Mouse (Mus musculus) heart, embryonic 16.5 days (tissue): ENCODE measurements around the gene Agbl4. TPM values are rescaled to one million over a fixed set of nuclear protein-coding genes. Genes with fewer than 3 reads are reported as not detected.

Experiments used
- ATAC-seq: fragments of 200-750 bp; cut with Nextera tagmentation; replicated peaks from 2 replicates; pipeline ENCODE4 v1.8.0; 2017; ENCODE audit warnings: moderate number of reproducible peaks; ENCODE audit not compliant: insufficient read depth, low FRiP score; ENCODE audit errors: extremely low read depth
- H3K27ac ChIP-seq: fragments of 300-500 bp; sonication (generic); 2 replicates; pipeline ENCODE4 v1.5.1; 2014; ENCODE audit warnings: mild to moderate bottlenecking, low read length, control low read depth, moderate library complexity
- H3K27me3 ChIP-seq: fragments of 300-500 bp; sonication (generic); 2 replicates; pipeline ENCODE4 v1.6.1; 2014; ENCODE audit warnings: low read length, mixed read lengths; ENCODE audit not compliant: control insufficient read depth, insufficient read depth
- H3K36me3 ChIP-seq: fragments of 300-500 bp; sonication (generic); 2 replicates; pipeline ENCODE4 v1.6.1; 2014; ENCODE audit not compliant: control insufficient read depth, insufficient read depth
- H3K4me1 ChIP-seq: fragments of 300-500 bp; sonication (generic); 2 replicates; pipeline ENCODE4 v1.6.1; 2014; ENCODE audit warnings: low read length, mixed read lengths; ENCODE audit not compliant: control insufficient read depth, insufficient read depth
- H3K4me2 ChIP-seq: fragments of 300-500 bp; sonication (generic); 2 replicates; pipeline ENCODE4 v1.6.1; 2014; ENCODE audit warnings: low read depth, mild to moderate bottlenecking, control low read depth, low read length
- H3K4me3 ChIP-seq: fragments of 300-500 bp; sonication (generic); 2 replicates; pipeline ENCODE4 v1.5.1; 2014; ENCODE audit warnings: mild to moderate bottlenecking, control low read depth, low read length
- H3K9ac ChIP-seq: fragments of 300-500 bp; sonication (generic); 2 replicates; pipeline ENCODE4 v1.6.1; 2014; ENCODE audit warnings: low read length, control low read depth
- H3K9me3 ChIP-seq: fragments of 300-500 bp; sonication (generic); replicated peaks from 2 replicates; pipeline ENCODE4 v1.6.1; 2016; ENCODE audit warnings: low read length; ENCODE audit not compliant: control insufficient read depth
- WGBS: fragments of 180-500 bp; shearing (Covaris S2); extraction: QIAGEN DNeasy Blood & Tissue Kit; methylation state at CpG from one replicate; pipeline ENCODE4 v1.1.7; 2014; 5-methylcytosine and 5-hydroxymethylcytosine counted together
- polyA plus RNA-seq: library from polyadenylated mRNA; unstranded; fragments of >200 nt; fragmentation: Nextera tagmentation; extraction: Ambion mirVana; gene quantifications from 2 replicates; pipeline ENCODE4 v1.2.1, GENCODE M21; 2015

The Agbl4 gene
- polyA plus RNA-seq, 1 experiment from 2014 or later, result 0.97 TPM

GRCm38 (mm10) chr4:111416551-111416950 is 1019.1 kb downstream of the Agbl4 start:
- H3K27ac ChIP-seq, result no peak overlapping the region
- H3K4me1 ChIP-seq, result peaks cover 12% of the 10 kb centered on the region
- H3K9ac ChIP-seq, result no peak overlapping the region
- H3K36me3 ChIP-seq, result 0 out of 2 replicates have a peak, but pooled peaks cover 6% of the 10 kb centered on the region
- WGBS, result 55% methylated on average over 3 of the region's 3 CpGs
- no peak for ATAC-seq
- H3K9me3 ChIP-seq, result no peaks in the 10 kb centered on the region
- peak overlapping the region; percentile 81; the same call in 1 of the 2 replicates for H3K4me3 ChIP-seq
- H3K4me2 ChIP-seq, result no peak overlapping the region; the same call in 1 of the 2 replicates
- no peaks in the 10 kb centered on the region for H3K27me3 ChIP-seq

DNA sequence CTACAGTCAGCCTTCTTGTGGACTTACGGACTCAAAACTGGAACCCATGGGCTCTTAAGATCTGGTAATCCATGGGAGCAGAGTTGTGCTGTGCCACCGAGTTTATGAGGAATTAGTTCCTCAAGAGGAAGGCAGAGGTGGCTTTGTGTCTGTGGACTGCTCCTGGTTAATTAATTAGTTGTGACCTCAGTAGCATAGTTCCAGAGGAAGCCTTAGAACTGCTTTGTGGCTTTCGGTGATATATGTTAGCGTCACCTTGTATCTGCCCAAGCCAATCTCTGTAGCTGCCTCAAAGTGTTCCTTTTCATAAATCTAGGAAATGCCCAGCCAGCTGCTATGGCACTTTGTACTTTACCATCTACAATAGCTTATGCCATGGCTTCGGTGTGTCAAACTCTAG is 1020.3 kb downstream of the Agbl4 start:
- H3K4me1 ChIP-seq, result peaks cover 14% of the 10 kb centered on the region
- no peaks in the 10 kb centered on the region for H3K9me3 ChIP-seq
- no peaks in the 10 kb centered on the region for H3K27me3 ChIP-seq
- H3K9ac ChIP-seq, result no peak overlapping the region
- H3K27ac ChIP-seq, result no peak overlapping the region
- ATAC-seq, result no peak
- no peak overlapping the region for H3K4me2 ChIP-seq
- 89% methylated on average over 5 of the region's 5 CpGs for WGBS
- 0 out of 2 replicates have a peak, but pooled peaks cover 6% of the 10 kb centered on the region for H3K36me3 ChIP-seq
- no peak overlapping the region for H3K4me3 ChIP-seq

DNA sequence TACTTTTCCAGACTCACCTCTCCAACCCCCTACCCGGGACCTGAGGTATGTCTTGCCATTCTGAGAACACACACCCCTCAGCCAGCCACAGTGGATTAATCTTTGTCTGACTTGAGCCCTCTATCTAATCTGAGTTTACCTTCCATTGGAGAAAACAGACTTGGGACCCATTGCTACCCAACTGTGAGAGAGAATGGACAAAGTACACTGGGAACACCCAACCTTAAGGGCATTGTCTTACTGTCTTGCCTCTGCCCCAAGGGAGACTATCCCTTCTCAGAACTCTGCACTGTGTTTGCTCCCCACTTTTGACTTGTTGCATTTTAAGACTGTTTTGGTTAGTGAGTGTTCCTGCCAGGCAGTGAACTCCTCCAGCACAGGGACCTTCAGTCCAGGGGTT is 1022.0 kb downstream of the Agbl4 start:
- no peak overlapping the region for H3K9ac ChIP-seq
- H3K9me3 ChIP-seq, result no peaks in the 10 kb centered on the region
- no peak overlapping the region for H3K4me2 ChIP-seq
- H3K4me1 ChIP-seq, result peaks cover 17% of the 10 kb centered on the region
- no peak overlapping the region for H3K27ac ChIP-seq
- no peaks in the 10 kb centered on the region for H3K27me3 ChIP-seq
- 0 out of 2 replicates have a peak, but pooled peaks cover 6% of the 10 kb centered on the region for H3K36me3 ChIP-seq
- ATAC-seq, result no peak
- no peak overlapping the region for H3K4me3 ChIP-seq
- WGBS, result 64% methylated on average over 1 of the region's 1 CpGs

DNA sequence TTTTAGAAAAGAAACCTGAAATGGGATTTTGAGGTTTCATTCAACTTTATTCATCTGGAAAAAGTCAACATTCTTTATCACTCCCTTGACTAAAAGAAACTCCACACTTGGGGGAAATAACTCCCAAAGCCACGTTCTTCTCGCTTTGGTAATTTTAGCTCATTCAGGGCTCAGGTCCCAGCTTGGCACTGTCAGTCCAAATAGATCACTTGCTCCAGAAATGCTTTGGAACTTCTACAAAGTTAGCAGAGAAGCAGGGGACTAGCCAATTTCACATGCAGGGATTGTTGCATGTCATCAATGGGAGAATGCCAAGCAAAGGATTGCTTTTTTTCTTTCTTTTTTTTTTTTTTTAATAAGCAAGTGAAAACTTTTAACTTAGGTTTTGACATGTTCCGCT is 1022.6 kb downstream of the Agbl4 start:
- peaks cover 21% of the 10 kb centered on the region for H3K4me1 ChIP-seq
- 72% methylated on average over 3 of the region's 3 CpGs for WGBS
- H3K9ac ChIP-seq, result no peak overlapping the region
- no peaks in the 10 kb centered on the region for H3K27me3 ChIP-seq
- no peak overlapping the region for H3K27ac ChIP-seq
- H3K9me3 ChIP-seq, result no peaks in the 10 kb centered on the region
- H3K4me3 ChIP-seq, result no peak overlapping the region
- ATAC-seq, result no peak
- 0 out of 2 replicates have a peak, but pooled peaks cover 6% of the 10 kb centered on the region for H3K36me3 ChIP-seq
- no peak overlapping the region for H3K4me2 ChIP-seq

DNA sequence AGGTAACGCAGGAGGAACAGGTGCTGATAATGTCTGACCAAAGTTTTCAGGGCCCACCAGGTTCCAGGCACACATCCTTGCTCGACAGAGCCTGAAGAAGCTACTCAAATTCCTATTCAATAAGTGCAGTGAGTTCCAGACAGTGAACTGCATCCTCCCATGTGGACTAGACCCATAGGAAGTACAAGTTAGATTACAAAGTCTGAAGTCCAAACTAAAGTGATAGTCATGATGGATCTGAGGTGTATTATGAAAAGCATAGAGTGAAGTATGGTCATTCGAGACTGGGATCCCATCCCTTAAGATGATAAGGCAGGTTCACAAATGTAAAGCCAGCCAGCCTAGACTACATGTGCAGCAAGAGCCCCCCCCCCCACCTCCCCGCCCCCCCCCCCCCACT is 1023.5 kb downstream of the Agbl4 start:
- Histone ChIP-seq H3K27me3 (no peaks in the 10 kb centered on the region), H3K27ac (no peak overlapping the region), H3K4me1 (peaks cover 18% of the 10 kb centered on the region), H3K36me3 (0 out of 2 replicates have a peak, but pooled peaks cover 6% of the 10 kb centered on the region), H3K9ac (no peak overlapping the region), H3K4me3 (no peak overlapping the region), H3K4me2 (no peak overlapping the region), H3K9me3 (no peaks in the 10 kb centered on the region)
- 73% methylated on average over 4 of the region's 4 CpGs for WGBS
- ATAC-seq, result no peak

DNA sequence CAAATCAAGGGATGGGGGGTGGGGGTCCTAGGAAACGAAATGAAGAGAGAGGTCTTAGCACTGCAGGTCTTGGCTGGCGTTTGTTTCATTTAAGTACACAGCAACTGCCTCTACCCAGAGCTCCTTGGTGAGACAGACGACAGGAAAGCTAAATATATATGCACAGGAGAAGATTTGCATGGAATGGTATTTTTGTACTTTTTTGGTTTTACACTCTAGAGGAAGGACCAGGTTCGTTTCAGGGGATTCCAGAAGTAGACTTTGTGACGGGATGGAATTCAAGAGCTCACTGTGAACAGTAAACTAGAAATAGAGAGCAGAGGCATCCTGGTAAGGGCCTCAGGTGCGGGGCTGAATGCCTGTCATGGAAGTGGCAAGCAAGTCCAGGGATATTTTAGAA is 1024.3 kb downstream of the Agbl4 start:
- Histone ChIP-seq H3K9ac (no peak overlapping the region), H3K4me3 (no peak overlapping the region), H3K4me1 (peaks cover 12% of the 10 kb centered on the region), H3K9me3 (no peaks in the 10 kb centered on the region), H3K27ac (no peak overlapping the region), H3K27me3 (no peaks in the 10 kb centered on the region), H3K4me2 (no peak overlapping the region), H3K36me3 (0 out of 2 replicates have a peak, but pooled peaks cover 6% of the 10 kb centered on the region)
- WGBS, result 66% methylated on average over 6 of the region's 6 CpGs
- ATAC-seq, result no peak

DNA sequence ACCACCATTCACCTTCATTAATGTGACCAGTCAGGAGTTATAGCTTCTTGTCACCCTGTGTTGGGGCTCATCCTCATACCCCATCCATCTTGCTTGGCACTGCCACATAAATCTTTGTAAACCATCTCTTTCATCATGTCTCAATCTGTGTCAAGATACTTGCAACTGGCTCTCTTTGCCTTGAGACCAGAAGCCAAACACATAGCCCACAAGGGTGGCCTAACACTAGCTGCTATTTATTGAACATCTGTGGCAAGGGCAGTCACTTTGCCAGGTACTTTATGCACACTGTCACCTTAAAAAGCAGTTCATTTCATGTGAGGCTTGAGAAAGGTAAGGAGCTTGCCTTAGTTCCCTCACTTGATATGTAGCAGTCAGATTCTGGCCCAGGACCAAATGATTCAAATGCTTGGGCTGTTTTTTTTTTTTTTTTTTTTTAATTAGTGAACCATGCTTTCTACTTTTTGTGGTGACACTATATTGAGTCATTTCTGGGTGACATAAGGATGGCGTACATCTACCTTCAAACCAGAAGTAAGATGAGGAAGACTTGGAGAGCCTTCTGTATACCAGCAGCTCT is 1027.0 kb downstream of the Agbl4 start:
- no peak overlapping the region for H3K27ac ChIP-seq
- H3K4me2 ChIP-seq, result no peak overlapping the region
- peaks cover 10% of the 10 kb centered on the region for H3K4me1 ChIP-seq
- H3K36me3 ChIP-seq, result no peaks in the 10 kb centered on the region
- 89% methylated on average over 1 of the region's 1 CpGs for WGBS
- no peak overlapping the region for H3K9ac ChIP-seq
- H3K27me3 ChIP-seq, result no peaks in the 10 kb centered on the region
- H3K9me3 ChIP-seq, result no peaks in the 10 kb centered on the region
- ATAC-seq, result no peak
- no peak overlapping the region for H3K4me3 ChIP-seq

- Histone ChIP-seq H3K27me3 (no peaks in the 10 kb centered on the region), H3K9ac (no peak overlapping the region), H3K9me3 (no peaks in the 10 kb centered on the region), H3K27ac (no peak overlapping the region), H3K4me3 (no peak overlapping the region), H3K4me1 (peaks cover 10% of the 10 kb centered on the region), H3K4me2 (no peak overlapping the region), H3K36me3 (no peaks in the 10 kb centered on the region)
- ATAC-seq, result peak; percentile 79
- WGBS, result 40% methylated on average over 6 of the region's 6 CpGs
Measured at GRCm38 (mm10) chr4:111425170-111425569, 1027.7 kb downstream of the Agbl4 start.

DNA sequence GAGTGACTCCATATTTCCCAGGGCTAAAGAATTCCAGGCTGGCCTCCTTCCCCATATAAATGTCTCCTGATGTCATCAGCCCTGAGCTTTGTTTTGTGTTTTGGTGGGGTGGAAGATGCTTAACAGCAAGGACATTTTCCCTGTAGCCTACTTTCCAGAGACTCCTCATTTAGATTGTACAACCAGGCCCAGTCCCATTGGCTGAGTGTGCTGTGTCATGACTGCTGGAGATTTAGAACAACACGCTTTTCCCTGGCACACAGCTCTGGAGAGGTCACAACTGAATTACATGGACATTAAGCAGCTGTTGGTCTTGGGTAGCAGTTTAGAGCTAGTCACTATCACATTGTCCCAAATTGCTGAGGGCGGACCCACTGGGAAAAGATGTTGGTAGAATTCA is 1033.7 kb downstream of the Agbl4 start:
- Histone ChIP-seq H3K27me3 (no peaks in the 10 kb centered on the region), H3K9me3 (no peaks in the 10 kb centered on the region), H3K36me3 (peaks cover 18% of the 10 kb centered on the region), H3K4me3 (no peak overlapping the region), H3K27ac (no peak overlapping the region), H3K9ac (no peak overlapping the region), H3K4me1 (no peaks in the 10 kb centered on the region), H3K4me2 (no peak overlapping the region)
- ATAC-seq, result no peak
- 88% methylated on average over 2 of the region's 2 CpGs for WGBS
